Mouse (Mus musculus): ENCODE measurements around the gene Gm20441.

GRCm38 (mm10) chr10:75829529-75830274, 48.9 kb upstream of the Gm20441 start:
- TF ChIP-seq POLR2AphosphoS2 (IDR thresholded peaks at IDR 0.05; ENCODE audit: insufficient read length, low read depth) (no peak), TCF12 (IDR thresholded peaks at IDR 0.05; ENCODE audit: insufficient read depth, poor library complexity, severe bottlenecking) (no peak), POLR2A (IDR thresholded peaks at IDR 0.05; ENCODE audit: insufficient read length, low read depth) (no peak)
